Mouse (Mus musculus): ENCODE measurements around the gene Cog2. TPM values are rescaled to one million over a fixed set of nuclear protein-coding genes. Genes with fewer than 3 reads are reported as not detected.
A peak's percentile ranks its signal among the peaks of the same experiment; 100 is the strongest.

Gene Cog2
- polyA plus RNA-seq, 2 experiments = 36.1 to 40.5 TPM

- Histone ChIP-seq H3K4me1 (ENCODE audit: control insufficient read depth, insufficient read depth, low read length) (peaks cover 20% of the 10 kb centered on the region), H3K27me3 (ENCODE audit: control insufficient read depth, insufficient read depth, low read length) (no peaks in the 10 kb centered on the region), H3K36me3 (ENCODE audit: control insufficient read depth, insufficient read depth, low read length) (no peaks in the 10 kb centered on the region), H3K9ac (ENCODE audit: low read depth, low read length, severe bottlenecking) (no peak overlapping the region), H3K4me2 (replicated peaks; ENCODE audit: low read depth, low read length, severe bottlenecking) (no peak overlapping the region), H3K27ac (replicated peaks; ENCODE audit: low read depth, low read length) (peak overlapping the region; percentile 74; the same call in 1 of the 2 replicates), H3K9me3 (ENCODE audit: control insufficient read depth, low read length) (no peaks in the 10 kb centered on the region), H3K4me3 (replicated peaks; ENCODE audit: low read length) (no peak overlapping the region)
- WGBS = 51% methylated on average over 15 of the region's 15 CpGs
- peak; percentile 65; the same call in 1 of the 2 replicates for ATAC-seq (ENCODE audit: low FRiP score, low read depth)
- peak; percentile 21 for DNase-seq (ENCODE audit: low spot score)
- no peak for TF ChIP-seq POLR2A (IDR thresholded peaks at IDR 0.05; ENCODE audit: borderline replicate concordance, extremely low read depth, insufficient read depth, insufficient read length)
Observed at GRCm38 (mm10) chr8:124494955-124495354, 25.6 kb upstream of the Cog2 start.

- Histone ChIP-seq H3K9ac (ENCODE audit: low read depth, low read length, severe bottlenecking) (0 out of 2 replicates have a peak overlapping the region, but pooled peaks have one; percentile 4), H3K27ac (replicated peaks; ENCODE audit: low read depth, low read length) (peak overlapping the region; percentile 74), H3K9me3 (ENCODE audit: control insufficient read depth, low read length) (no peaks in the 10 kb centered on the region), H3K27me3 (ENCODE audit: control insufficient read depth, insufficient read depth, low read length) (no peaks in the 10 kb centered on the region), H3K4me3 (replicated peaks; ENCODE audit: low read length) (no peak overlapping the region), H3K4me2 (replicated peaks; ENCODE audit: low read depth, low read length, severe bottlenecking) (no peak overlapping the region), H3K4me1 (ENCODE audit: control insufficient read depth, insufficient read depth, low read length) (peaks cover 20% of the 10 kb centered on the region), H3K36me3 (ENCODE audit: control insufficient read depth, insufficient read depth, low read length) (no peaks in the 10 kb centered on the region)
- ATAC-seq (ENCODE audit: low FRiP score, low read depth) (peak; percentile 47; the same call in 1 of the 2 replicates), DNase-seq (ENCODE audit: low spot score) (peak; percentile 13)
- no peak for TF ChIP-seq POLR2A (IDR thresholded peaks at IDR 0.05; ENCODE audit: borderline replicate concordance, extremely low read depth, insufficient read depth, insufficient read length)
- 53% methylated on average over 11 of the region's 11 CpGs for WGBS
Observed at GRCm38 (mm10) chr8:124495676-124496075, 24.9 kb upstream of the Cog2 start.

DNA sequence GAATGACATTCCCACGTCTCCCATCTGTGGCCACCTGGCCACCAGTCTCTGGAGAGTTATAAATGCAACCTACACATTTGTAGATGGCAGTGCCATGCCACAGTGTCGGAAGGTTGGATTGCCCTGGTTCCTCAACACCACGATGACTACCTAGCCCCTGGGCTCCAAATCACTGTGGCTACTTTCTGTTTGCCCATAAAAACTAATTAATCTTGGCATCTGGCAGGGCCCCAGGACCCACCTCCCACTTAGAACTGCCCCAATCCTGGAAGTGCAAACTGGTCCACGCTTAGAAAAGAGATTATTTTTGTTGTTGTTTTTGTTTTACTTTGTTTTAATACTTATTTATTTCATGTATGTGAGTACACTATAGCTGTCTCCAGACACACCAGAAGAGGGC, 24.3 kb upstream of the Cog2 start:
- H3K4me1 ChIP-seq (ENCODE audit: control insufficient read depth, insufficient read depth, low read length) = peaks cover 20% of the 10 kb centered on the region
- DNase-seq (ENCODE audit: low spot score) (no peak), ATAC-seq (ENCODE audit: low FRiP score, low read depth) (no peak)
- H3K36me3 ChIP-seq (ENCODE audit: control insufficient read depth, insufficient read depth, low read length) = no peaks in the 10 kb centered on the region
- H3K27ac ChIP-seq (replicated peaks; ENCODE audit: low read depth, low read length) = peak overlapping the region; percentile 74; the same call in 1 of the 2 replicates
- 61% methylated on average over 4 of the region's 4 CpGs for WGBS
- no peaks in the 10 kb centered on the region for H3K9me3 ChIP-seq (ENCODE audit: control insufficient read depth, low read length)
- H3K9ac ChIP-seq (ENCODE audit: low read depth, low read length, severe bottlenecking) = 0 out of 2 replicates have a peak overlapping the region, but pooled peaks have one; percentile 4
- TF ChIP-seq POLR2A (IDR thresholded peaks at IDR 0.05; ENCODE audit: borderline replicate concordance, extremely low read depth, insufficient read depth, insufficient read length) = no peak
- H3K27me3 ChIP-seq (ENCODE audit: control insufficient read depth, insufficient read depth, low read length) = no peaks in the 10 kb centered on the region
- H3K4me3 ChIP-seq (replicated peaks; ENCODE audit: low read length) = no peak overlapping the region
- H3K4me2 ChIP-seq (replicated peaks; ENCODE audit: low read depth, low read length, severe bottlenecking) = no peak overlapping the region

GRCm38 (mm10) chr8:124496871-124497270, 23.7 kb upstream of the Cog2 start:
- no peaks in the 10 kb centered on the region for H3K27me3 ChIP-seq (ENCODE audit: control insufficient read depth, insufficient read depth, low read length)
- no peak overlapping the region for H3K4me3 ChIP-seq (replicated peaks; ENCODE audit: low read length)
- H3K4me1 ChIP-seq (ENCODE audit: control insufficient read depth, insufficient read depth, low read length) = peaks cover 20% of the 10 kb centered on the region
- no peak overlapping the region for H3K4me2 ChIP-seq (replicated peaks; ENCODE audit: low read depth, low read length, severe bottlenecking)
- no peak overlapping the region for H3K27ac ChIP-seq (replicated peaks; ENCODE audit: low read depth, low read length)
- no peak for TF ChIP-seq POLR2A (IDR thresholded peaks at IDR 0.05; ENCODE audit: borderline replicate concordance, extremely low read depth, insufficient read depth, insufficient read length)
- no peak overlapping the region for H3K9ac ChIP-seq (ENCODE audit: low read depth, low read length, severe bottlenecking)
- 95% methylated on average over 5 of the region's 5 CpGs for WGBS
- H3K36me3 ChIP-seq (ENCODE audit: control insufficient read depth, insufficient read depth, low read length) = no peaks in the 10 kb centered on the region
- ATAC-seq (ENCODE audit: low FRiP score, low read depth) (no peak), DNase-seq (ENCODE audit: low spot score) (no peak)
- H3K9me3 ChIP-seq (ENCODE audit: control insufficient read depth, low read length) = no peaks in the 10 kb centered on the region

- DNase-seq (ENCODE audit: low spot score) (no peak), ATAC-seq (ENCODE audit: low FRiP score, low read depth) (no peak)
- Histone ChIP-seq H3K27me3 (ENCODE audit: control insufficient read depth, insufficient read depth, low read length) (no peaks in the 10 kb centered on the region), H3K9ac (ENCODE audit: low read depth, low read length, severe bottlenecking) (no peak overlapping the region), H3K27ac (replicated peaks; ENCODE audit: low read depth, low read length) (no peak overlapping the region), H3K36me3 (ENCODE audit: control insufficient read depth, insufficient read depth, low read length) (no peaks in the 10 kb centered on the region), H3K4me2 (replicated peaks; ENCODE audit: low read depth, low read length, severe bottlenecking) (no peak overlapping the region), H3K4me1 (ENCODE audit: control insufficient read depth, insufficient read depth, low read length) (peaks cover 20% of the 10 kb centered on the region), H3K9me3 (ENCODE audit: control insufficient read depth, low read length) (no peaks in the 10 kb centered on the region), H3K4me3 (replicated peaks; ENCODE audit: low read length) (no peak overlapping the region)
- no peak for TF ChIP-seq POLR2A (IDR thresholded peaks at IDR 0.05; ENCODE audit: borderline replicate concordance, extremely low read depth, insufficient read depth, insufficient read length)
Observed at GRCm38 (mm10) chr8:124498398-124498797, 22.2 kb upstream of the Cog2 start.
